Mouse (Mus musculus) midbrain, embryonic 14.5 days (tissue): ENCODE data around the gene Rpl18a. TPM values are rescaled to one million over a fixed set of nuclear protein-coding genes. Genes with fewer than 3 reads are reported as not detected.

Experiments
- ATAC-seq: fragments of 200-750 bp; cut with Nextera tagmentation; 2 replicates; pipeline ENCODE4 v1.8.0; 2017; ENCODE audit warnings: moderate number of reproducible peaks, moderate library complexity; ENCODE audit not compliant: low FRiP score, low TSS enrichment
- DNase-seq: peaks from one replicate; pipeline ENCODE4 v3.0.0-alpha.2; 2015
- H3K27ac ChIP-seq: fragments of 300-500 bp; sonication (generic); replicated peaks from 2 replicates; pipeline ENCODE4 v1.5.1; 2014; ENCODE audit warnings: mild to moderate bottlenecking, low read depth, low read length, moderate library complexity
- H3K27me3 ChIP-seq: fragments of 300-500 bp; sonication (generic); 2 replicates; pipeline ENCODE4 v1.6.1; 2014; ENCODE audit warnings: low read length, control low read depth, mixed read lengths; ENCODE audit not compliant: control insufficient read depth, insufficient read depth
- H3K36me3 ChIP-seq: fragments of 300-500 bp; sonication (generic); 2 replicates; pipeline ENCODE4 v1.6.1; 2014; ENCODE audit warnings: low read length, control low read depth; ENCODE audit not compliant: control insufficient read depth, insufficient read depth
- H3K4me1 ChIP-seq: fragments of 300-500 bp; sonication (generic); 2 replicates; pipeline ENCODE4 v1.6.1; 2014; ENCODE audit warnings: mild to moderate bottlenecking, antibody characterized with exemption, low read length, control low read depth; ENCODE audit not compliant: control insufficient read depth, insufficient read depth
- H3K4me2 ChIP-seq: fragments of 300-500 bp; sonication (generic); 2 replicates; pipeline ENCODE4 v1.6.1; 2014; ENCODE audit warnings: mild to moderate bottlenecking, low read length, moderate library complexity
- H3K4me3 ChIP-seq: fragments of 300-500 bp; sonication (generic); replicated peaks from 2 replicates; pipeline ENCODE4 v1.5.1; 2014; ENCODE audit warnings: low read depth, low read length
- H3K9ac ChIP-seq: fragments of 300-500 bp; sonication (generic); replicated peaks from 2 replicates; pipeline ENCODE4 v1.6.1; 2014; ENCODE audit warnings: mild to moderate bottlenecking, low read length, moderate library complexity
- H3K9me3 ChIP-seq: fragments of 300-500 bp; sonication (generic); 2 replicates; pipeline ENCODE4 v1.6.1; 2016; ENCODE audit warnings: low read length, control low read depth, mixed read lengths; ENCODE audit not compliant: control insufficient read depth
- WGBS: fragments of 180-500 bp; shearing (Covaris S2); extraction: QIAGEN DNeasy Blood & Tissue Kit; methylation state at CpG from one replicate; pipeline ENCODE4 v1.1.7; 2014; 5-methylcytosine and 5-hydroxymethylcytosine counted together
- polyA plus RNA-seq: library from polyadenylated mRNA; unstranded; fragments of >200 nt; fragmentation: Nextera tagmentation; extraction: Ambion mirVana; gene quantifications from 2 replicates; pipeline ENCODE4 v1.2.1, GENCODE M21; 2014

Gene Rpl18a
- 2,701 and 2,857 TPM in 2 replicates for polyA plus RNA-seq

DNA sequence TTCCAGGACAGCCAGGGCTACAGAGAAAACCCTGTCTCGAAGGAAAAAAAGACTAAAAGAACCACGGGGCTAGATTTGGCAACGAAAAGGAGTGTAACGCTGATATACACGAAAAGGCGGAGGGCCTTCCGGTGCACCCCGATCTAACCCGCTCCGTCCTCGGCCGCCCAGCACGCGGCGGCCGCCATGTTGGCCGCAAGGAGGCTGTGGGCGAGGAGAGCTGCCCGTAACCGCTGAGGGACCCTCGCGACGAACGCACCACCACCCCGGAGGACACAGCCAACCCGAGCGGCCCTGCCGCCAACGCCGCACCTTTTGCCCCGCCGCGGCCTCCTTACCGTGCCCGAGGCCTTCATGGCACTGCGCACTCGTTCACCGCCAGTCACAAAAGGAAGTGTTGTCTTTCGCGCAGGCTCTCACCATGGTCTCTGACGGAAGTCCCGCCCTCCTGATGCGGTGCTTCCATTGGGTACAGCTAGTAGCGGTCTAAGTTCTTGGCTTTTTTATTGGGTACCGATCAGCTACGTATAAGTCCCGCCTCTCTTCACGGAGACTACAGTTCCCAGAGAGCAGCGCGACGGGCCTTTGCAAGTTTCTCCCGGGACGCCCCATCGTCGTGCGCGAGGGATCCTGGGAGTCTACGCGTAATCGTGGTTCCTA is at the start of gene Rpl18a:
TSS of gene Rpl18a (minus strand) at position 392 of the 660 bp plus-strand sequence.
- peak; percentile 99 for ATAC-seq

DNA sequence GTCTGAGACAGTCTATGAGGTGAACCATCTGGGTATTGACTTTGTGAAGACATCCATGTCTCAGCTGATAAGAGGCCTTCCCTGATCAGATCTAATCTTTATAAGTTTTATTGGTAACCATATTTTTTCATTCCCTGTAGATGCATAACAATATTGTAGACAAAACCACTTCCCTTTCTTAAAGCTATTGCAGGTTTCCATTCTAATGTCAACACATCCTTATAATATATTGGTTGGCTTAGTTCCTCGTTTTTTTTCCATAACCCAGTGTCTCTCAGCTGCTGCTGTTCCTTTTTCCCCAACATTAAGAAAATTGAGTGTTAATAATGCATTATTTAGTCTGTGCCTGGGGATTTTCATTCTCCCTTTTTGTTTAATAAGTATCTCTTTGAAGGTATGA is 46.0 kb upstream of the Rpl18a start:
- Histone ChIP-seq H3K4me3 (no peak overlapping the region), H3K9ac (no peak overlapping the region), H3K27me3 (no peaks in the 10 kb centered on the region), H3K27ac (no peak overlapping the region), H3K36me3 (no peaks in the 10 kb centered on the region), H3K4me1 (no peaks in the 10 kb centered on the region), H3K4me2 (no peak overlapping the region), H3K9me3 (no peaks in the 10 kb centered on the region)
- DNase-seq (no peak), ATAC-seq (no peak)
- 33% methylated on average over 1 of the region's 1 CpGs for WGBS

More for the DNA sequence above, at the start of gene Rpl18a:
- peak within 1 kb of the TSS; percentile 81 for H3K27ac ChIP-seq
- H3K4me1 ChIP-seq: peaks cover 8% of the 10 kb centered on the region
- peaks cover 31% of the 10 kb centered on the region for H3K36me3 ChIP-seq
- DNase-seq: peak; percentile 99
- H3K9ac ChIP-seq: peak within 1 kb of the TSS; percentile 84
- under 1% methylated on average over 59 of the region's 60 CpGs for WGBS
- peaks cover 28% of the 10 kb centered on the region for H3K27me3 ChIP-seq
- peak within 1 kb of the TSS; percentile 77 for H3K4me2 ChIP-seq
- H3K9me3 ChIP-seq: no peaks in the 10 kb centered on the region
- peak within 1 kb of the TSS; percentile 79 for H3K4me3 ChIP-seq

DNA sequence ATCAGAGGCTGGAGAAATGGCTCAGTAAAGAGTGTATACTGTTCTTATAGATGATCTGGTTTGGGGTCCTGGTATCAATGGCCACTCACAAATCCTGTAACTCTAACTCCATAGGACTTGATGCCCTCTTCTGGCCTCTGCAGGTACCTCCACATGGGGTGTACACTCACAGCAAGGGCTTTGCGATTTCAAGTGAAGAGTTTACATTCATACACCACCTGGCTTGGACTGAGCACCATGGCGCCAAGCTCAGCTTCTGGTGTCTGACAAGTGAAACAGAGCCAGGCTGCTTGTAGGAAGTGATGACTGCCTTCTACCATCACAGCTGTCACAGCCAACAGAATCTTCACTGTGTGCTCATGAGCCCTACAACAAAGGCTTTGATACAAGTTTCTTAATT is 44.3 kb upstream of the Rpl18a start:
- no peaks in the 10 kb centered on the region for H3K27me3 ChIP-seq
- no peak overlapping the region for H3K27ac ChIP-seq
- ATAC-seq (no peak), DNase-seq (no peak)
- H3K4me1 ChIP-seq: no peaks in the 10 kb centered on the region
- no peak overlapping the region for H3K4me3 ChIP-seq
- no peak overlapping the region for H3K9ac ChIP-seq
- H3K36me3 ChIP-seq: no peaks in the 10 kb centered on the region
- WGBS: 74% methylated on average over 2 of the region's 2 CpGs
- no peak overlapping the region for H3K4me2 ChIP-seq
- no peaks in the 10 kb centered on the region for H3K9me3 ChIP-seq

DNA sequence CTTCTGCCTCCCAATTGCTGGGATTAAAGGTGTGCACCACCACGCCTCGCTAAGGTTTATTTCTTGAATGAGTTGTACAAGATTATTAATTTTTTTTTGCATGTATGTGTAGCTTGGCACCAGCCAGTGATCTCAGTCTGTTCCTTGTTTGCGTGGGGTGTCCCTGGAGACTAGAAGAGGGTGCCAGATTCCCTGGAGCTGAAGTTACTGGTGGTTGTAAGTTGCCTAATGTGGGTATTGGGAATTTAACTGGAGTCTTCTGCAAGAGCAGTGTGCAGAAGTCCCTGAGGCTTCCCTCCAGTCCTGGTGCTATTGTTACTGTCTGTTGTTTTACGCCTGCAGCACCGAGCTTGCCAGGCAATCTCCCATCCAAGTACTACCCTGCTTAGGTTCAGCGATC is 40.0 kb upstream of the Rpl18a start:
- H3K4me1 ChIP-seq: no peaks in the 10 kb centered on the region
- no peak overlapping the region for H3K9ac ChIP-seq
- H3K4me2 ChIP-seq: no peak overlapping the region
- no peak overlapping the region for H3K4me3 ChIP-seq
- no peaks in the 10 kb centered on the region for H3K9me3 ChIP-seq
- WGBS: 82% methylated on average over 6 of the region's 6 CpGs
- ATAC-seq (no peak), DNase-seq (no peak)
- H3K27me3 ChIP-seq: no peaks in the 10 kb centered on the region
- no peak overlapping the region for H3K27ac ChIP-seq
- peaks cover 10% of the 10 kb centered on the region; the same call in 1 of the 2 replicates for H3K36me3 ChIP-seq

DNA sequence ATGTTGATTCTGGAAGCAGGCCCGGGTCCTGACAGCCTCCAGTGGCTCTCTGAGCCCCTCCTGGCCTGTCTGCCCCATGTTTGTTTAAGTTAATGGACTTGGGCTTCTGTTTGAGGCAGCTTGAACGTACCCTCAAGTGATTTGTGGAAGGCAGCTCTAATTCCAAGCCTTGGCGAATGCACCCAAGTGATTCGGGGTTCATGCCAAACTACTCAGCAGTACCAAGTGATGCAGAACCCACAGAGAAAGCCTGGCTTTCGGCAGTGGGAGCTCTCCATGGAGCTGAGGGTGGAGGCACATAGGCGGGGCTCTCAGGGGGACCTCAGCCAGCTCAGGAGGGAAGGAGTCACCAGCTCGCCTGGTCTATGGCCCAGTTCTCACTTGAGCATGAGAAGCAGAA is 37.6 kb upstream of the Rpl18a start:
- H3K27ac ChIP-seq: no peak overlapping the region
- 71% methylated on average over 7 of the region's 7 CpGs for WGBS
- no peaks in the 10 kb centered on the region for H3K4me1 ChIP-seq
- ATAC-seq (no peak), DNase-seq (peak; percentile 9)
- no peak overlapping the region for H3K4me3 ChIP-seq
- H3K27me3 ChIP-seq: no peaks in the 10 kb centered on the region
- H3K4me2 ChIP-seq: no peak overlapping the region
- H3K36me3 ChIP-seq: peaks cover 13% of the 10 kb centered on the region; the same call in 1 of the 2 replicates
- no peaks in the 10 kb centered on the region for H3K9me3 ChIP-seq
- no peak overlapping the region for H3K9ac ChIP-seq

DNA sequence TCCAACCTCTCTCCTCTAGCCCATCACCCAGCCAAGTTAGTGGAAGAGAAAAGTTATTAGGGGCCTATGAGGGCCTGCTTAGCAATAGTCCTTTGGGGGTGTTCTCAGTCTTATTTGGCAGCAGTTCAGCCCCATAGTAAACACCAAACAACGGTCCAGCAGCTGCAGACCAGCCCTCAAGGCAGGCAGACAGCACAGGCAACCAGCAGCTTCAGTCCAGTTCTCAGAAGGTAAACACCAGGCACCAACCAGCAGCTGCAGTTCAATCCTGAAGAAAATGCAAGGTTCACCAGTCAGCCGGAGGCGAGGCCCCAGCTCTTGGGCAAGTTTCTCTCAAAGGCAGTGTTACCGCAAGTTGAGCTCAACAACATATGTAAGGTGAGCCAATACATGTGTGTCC is 35.8 kb upstream of the Rpl18a start:
- Histone ChIP-seq H3K36me3 (peaks cover 13% of the 10 kb centered on the region; the same call in 1 of the 2 replicates), H3K4me3 (no peak overlapping the region), H3K4me2 (no peak overlapping the region), H3K9ac (no peak overlapping the region), H3K27me3 (no peaks in the 10 kb centered on the region), H3K27ac (no peak overlapping the region), H3K4me1 (no peaks in the 10 kb centered on the region), H3K9me3 (no peaks in the 10 kb centered on the region)
- 89% methylated on average over 4 of the region's 4 CpGs for WGBS
- no peak for DNase-seq
- no peak for ATAC-seq

DNA sequence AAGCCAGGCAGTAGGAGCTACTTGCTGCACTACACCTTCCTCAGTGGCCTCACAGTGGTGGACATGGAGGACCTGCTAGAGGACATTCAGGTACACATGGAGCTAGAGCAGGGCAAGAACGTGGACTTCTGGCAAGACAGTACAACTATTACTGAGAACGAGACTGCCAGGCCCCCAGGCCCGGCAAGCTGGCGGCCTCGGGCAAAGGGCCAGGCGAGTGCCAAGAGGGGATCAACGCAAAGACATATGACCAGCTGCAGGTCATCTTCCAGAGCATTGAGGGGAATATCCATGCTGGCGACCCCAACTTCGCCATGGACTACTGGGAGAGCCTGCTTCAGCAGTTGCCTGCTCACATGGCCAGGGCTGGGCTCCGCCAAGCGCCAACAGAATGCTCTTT is 34.5 kb upstream of the Rpl18a start:
- 93% methylated on average over 11 of the region's 11 CpGs for WGBS
- no peak for DNase-seq
- no peak overlapping the region for H3K4me2 ChIP-seq

DNA sequence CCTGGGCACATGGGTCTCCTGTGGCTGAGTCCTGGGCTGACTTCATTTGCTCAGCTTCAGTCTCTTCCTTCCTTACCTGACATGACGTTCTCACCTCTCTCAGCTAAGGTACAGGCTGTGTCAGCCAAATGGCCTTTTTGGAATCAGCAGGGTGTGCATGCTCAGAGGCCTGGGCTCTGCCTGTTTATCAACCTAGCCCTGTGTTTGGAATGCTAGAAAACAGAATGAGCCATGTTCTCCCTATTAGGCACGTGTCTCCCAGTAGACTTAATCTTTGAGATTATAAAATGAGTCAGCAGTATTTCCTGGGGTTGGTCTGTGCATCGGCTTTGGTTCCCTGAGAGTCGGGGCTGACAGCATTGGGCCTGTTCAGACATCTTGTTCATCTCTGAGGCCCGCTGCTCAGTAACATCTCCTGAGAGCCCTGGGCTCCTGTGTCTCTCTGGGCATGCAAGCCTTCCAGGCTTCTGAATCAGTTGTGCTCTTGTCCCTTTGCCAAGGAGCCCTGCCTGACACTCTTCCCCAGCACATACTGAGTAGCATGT is 31.6 kb upstream of the Rpl18a start:
- 85% methylated on average over 5 of the region's 5 CpGs for WGBS
- Histone ChIP-seq H3K27me3 (no peaks in the 10 kb centered on the region), H3K4me3 (no peak overlapping the region), H3K4me1 (no peaks in the 10 kb centered on the region), H3K9ac (no peak overlapping the region), H3K27ac (no peak overlapping the region), H3K36me3 (peaks cover 15% of the 10 kb centered on the region; the same call in 1 of the 2 replicates), H3K9me3 (no peaks in the 10 kb centered on the region), H3K4me2 (no peak overlapping the region)
- ATAC-seq (no peak), DNase-seq (no peak)

More for the DNA sequence above, 34.5 kb upstream of the Rpl18a start:
- Histone ChIP-seq H3K9ac (no peak overlapping the region), H3K27ac (no peak overlapping the region), H3K4me3 (no peak overlapping the region), H3K4me1 (no peaks in the 10 kb centered on the region), H3K36me3 (peaks cover 13% of the 10 kb centered on the region; the same call in 1 of the 2 replicates), H3K27me3 (no peaks in the 10 kb centered on the region), H3K9me3 (no peaks in the 10 kb centered on the region)
- no peak for ATAC-seq

DNA sequence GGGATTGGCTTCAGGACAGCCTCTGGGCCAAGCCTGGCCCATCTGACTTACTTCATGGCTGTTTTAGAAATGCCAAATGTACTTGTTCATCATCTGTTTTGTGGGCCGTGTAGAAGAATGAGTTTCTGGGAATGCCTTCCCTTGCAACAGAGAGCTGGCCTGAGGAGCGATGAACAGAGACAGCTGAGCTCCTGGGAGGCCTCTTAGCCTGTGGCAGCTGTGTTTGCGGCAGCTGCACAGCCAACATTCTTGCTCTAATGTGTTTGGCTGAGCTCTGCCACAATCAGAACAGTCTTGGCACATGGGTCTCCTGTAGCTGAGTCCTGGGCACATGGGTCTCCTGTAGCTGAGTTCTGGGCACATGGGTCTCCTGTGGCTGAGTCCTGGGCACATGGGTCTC is 30.9 kb upstream of the Rpl18a start:
- Histone ChIP-seq H3K27me3 (no peaks in the 10 kb centered on the region), H3K4me2 (no peak overlapping the region), H3K4me3 (no peak overlapping the region), H3K9ac (no peak overlapping the region), H3K9me3 (no peaks in the 10 kb centered on the region), H3K36me3 (peaks cover 16% of the 10 kb centered on the region; the same call in 1 of the 2 replicates), H3K27ac (no peak overlapping the region), H3K4me1 (no peaks in the 10 kb centered on the region)
- DNase-seq (no peak), ATAC-seq (no peak)
- WGBS: 92% methylated on average over 3 of the region's 3 CpGs
